In the genomic region with DNA sequence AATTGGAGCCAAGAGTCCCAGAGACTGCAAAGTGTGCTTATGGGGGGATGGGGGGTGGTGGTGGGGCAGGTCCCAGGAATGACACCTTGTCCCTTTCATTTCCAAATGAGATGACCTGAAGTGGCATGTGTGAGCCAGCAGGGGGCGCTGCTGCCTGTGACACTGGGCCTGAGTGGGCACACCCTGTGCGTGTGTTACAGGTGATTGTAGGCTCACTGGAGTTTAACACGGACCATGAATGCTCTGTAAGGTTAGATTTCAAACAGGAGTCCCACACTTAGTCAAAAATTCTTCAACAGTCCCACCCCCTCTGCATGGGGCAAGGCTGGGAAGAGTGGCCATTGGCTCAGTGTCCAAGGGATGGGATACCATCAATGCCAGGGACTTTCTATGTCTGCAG, we compare ENCODE assay signal across 8 mouse cellular contexts. TPM values are rescaled to one million over a fixed set of nuclear protein-coding genes. Genes with fewer than 3 reads are reported as not detected.
A peak's percentile ranks its signal among the peaks of the same experiment; 100 is the strongest.
DNase-seq lines count a peak whose midpoint lies in the region; ATAC-seq and TF ChIP-seq lines count a peak whose summit lies in the region.

No protein-coding gene starts in this region.

- WGBS in kidney, embryonic 14.5 days: 11% methylated on average over 3 of the region's 3 CpGs
- 2% methylated on average over 3 of the region's 3 CpGs for WGBS in bone marrow, adult 2 months

- H3K4me1 ChIP-seq in kidney, embryonic 14.5 days (ENCODE audit: control insufficient read depth, insufficient read depth, low read length): peaks cover 38% of the 10 kb centered on the region
- peaks cover 19 to 61% of the 10 kb centered on the region in 2 experiments for H3K4me1 ChIP-seq in CH12.LX (ENCODE audit: control insufficient read depth in 1 of 2, insufficient read depth in 2 of 2)
- peaks cover 6% of the 10 kb centered on the region; the same call in 1 of the 2 replicates for H3K4me1 ChIP-seq in bone marrow, adult 2 months (ENCODE audit: control insufficient read depth, insufficient read depth, low read length)

- peak; percentile 93 for TF ChIP-seq RAD21 in CH12.LX (IDR thresholded peaks at IDR 0.05; ENCODE audit: low read depth, low read length)

- H3K27me3 ChIP-seq in kidney, embryonic 14.5 days (ENCODE audit: control insufficient read depth, insufficient read depth, low read length): no peaks in the 10 kb centered on the region
- no peaks in the 10 kb centered on the region for H3K27me3 ChIP-seq in CH12.LX (replicated peaks)

- H3K27ac ChIP-seq in kidney, embryonic 14.5 days (ENCODE audit: low read depth, low read length): no peak overlapping the region
- H3K27ac ChIP-seq in CH12.LX (ENCODE audit: insufficient read depth, low read depth): no peak overlapping the region
- no peak overlapping the region for H3K27ac ChIP-seq in bone marrow, adult 2 months (ENCODE audit: control insufficient read depth, insufficient read depth, low read depth, low read length, poor library complexity)

- H3K9ac ChIP-seq in kidney, embryonic 14.5 days (ENCODE audit: low read depth, low read length): no peak overlapping the region
- H3K9ac ChIP-seq in CH12.LX (ENCODE audit: insufficient read depth, low read depth): no peak overlapping the region

- no peak for TF ChIP-seq POLR2A in CH12.LX (IDR thresholded peaks at IDR 0.05; ENCODE audit: low read depth, low read length)
- peak; percentile 23; the same call in 1 of the 2 replicates for TF ChIP-seq POLR2A in bone marrow, adult 2 months (IDR thresholded peaks at IDR 0.05; ENCODE audit: borderline replicate concordance, control insufficient read depth, low read depth, low read length)

- DNase-seq in kidney, adult 18-20 months: peak; percentile 72
- peak; percentile 63 for DNase-seq in CH12.LX (ENCODE audit: extremely low read depth)
- peak; percentile 81 for DNase-seq in lung, postnatal 25 days (ENCODE audit: low spot score)
- peak; percentile 72 for DNase-seq in thymus, postnatal 14 days
- DNase-seq in right cerebral cortex, postnatal 4 days: no peak

- no peak overlapping the region for H3K4me3 ChIP-seq in kidney, embryonic 14.5 days (ENCODE audit: low read length)
- no peak overlapping the region for H3K4me3 ChIP-seq in CH12.LX (replicated peaks in 1 of 3; ENCODE audit: low read depth in 2 of 3, low read length in 2 of 3, poor library complexity in 1 of 3)
- H3K4me3 ChIP-seq in bone marrow, adult 2 months (replicated peaks; ENCODE audit: control insufficient read depth, low read depth, low read length): no peak overlapping the region

- H3K36me3 ChIP-seq in kidney, embryonic 14.5 days (ENCODE audit: control insufficient read depth, insufficient read depth, low read length): no peaks in the 10 kb centered on the region; the same call in 1 of the 2 replicates
- peaks cover 0 to 1% of the 10 kb centered on the region in 2 experiments for H3K36me3 ChIP-seq in CH12.LX (replicated peaks in 1 of 2; ENCODE audit: control insufficient read depth in 1 of 2, insufficient read depth in 1 of 2, low read length in 1 of 2)

- H3K79me2 ChIP-seq in CH12.LX (replicated peaks; ENCODE audit: control insufficient read depth, extremely low read depth, insufficient read depth, poor library complexity, severe bottlenecking): no peaks in the 10 kb centered on the region

- no peaks in the 10 kb centered on the region for H3K9me3 ChIP-seq in kidney, embryonic 14.5 days (ENCODE audit: control insufficient read depth, low read length)
- no peaks in the 10 kb centered on the region for H3K9me3 ChIP-seq in CH12.LX (replicated peaks; ENCODE audit: low read length)

- TF ChIP-seq EP300 in CH12.LX (IDR thresholded peaks at IDR 0.05; ENCODE audit: low read length): no peak

- no peak overlapping the region for H3K4me2 ChIP-seq in kidney, embryonic 14.5 days (replicated peaks; ENCODE audit: low read depth, low read length)
- H3K4me2 ChIP-seq in CH12.LX (ENCODE audit: insufficient read depth, low read depth, poor library complexity, severe bottlenecking): no peak overlapping the region

- ATAC-seq in kidney, embryonic 14.5 days (ENCODE audit: low FRiP score, low TSS enrichment): no peak
- ATAC-seq in erythroid progenitor cell, adult 5-6 weeks (replicated peaks; ENCODE audit: low FRiP score, poor library complexity, severe bottlenecking): peak; percentile 28

- peak; percentile 91 to 96 for TF ChIP-seq CTCF in CH12.LX (conservative IDR thresholded peaks at IDR 0.05 in 1 of 2, IDR thresholded peaks at IDR 0.05 in 1 of 2; ENCODE audit: low read depth in 2 of 2, low read length in 2 of 2)
- peak; percentile 100 for TF ChIP-seq CTCF in bone marrow, adult 2 months (IDR thresholded peaks at IDR 0.05; ENCODE audit: control insufficient read depth, insufficient read depth, low read length)

- in situ Hi-C loops in CH12.LX (cut with MboI; ENCODE audit: low pct_ligation_motif_present, low pct_unique_long_range_greater_than_20kb, low sequenced_read_pairs): no loop called here

- dilution Hi-C loops in CH12.LX (cut with MboI; ENCODE audit: extremely low pct_ligation_motif_present, extremely low pct_unique_long_range_greater_than_20kb, low sequenced_read_pairs): no loop called here

TF ChIP-seq in CH12.LX, 34 proteins besides CTCF, POLR2A, EP300 and RAD21:
- peak; percentile 96 for TF ChIP-seq SMC3 (IDR thresholded peaks at IDR 0.05; ENCODE audit: low read depth, low read length)
- TF ChIP-seq IRF4 (IDR thresholded peaks at IDR 0.05; ENCODE audit: low read depth, low read length): 0 out of 2 replicates have a peak, but pooled peaks have one; percentile 21
- no peak for TF ChIP-seq ZNF384 (IDR thresholded peaks at IDR 0.05; ENCODE audit: low read depth, low read length)
- peak; percentile 45; the same call in 1 of the 2 replicates for TF ChIP-seq BHLHE40 (IDR thresholded peaks at IDR 0.05; ENCODE audit: low read depth, low read length)
- TF ChIP-seq ZC3H11A (IDR thresholded peaks at IDR 0.05; ENCODE audit: low read depth, low read length): peak; percentile 64

RNA-seq across cellular contexts. Expression of gene Arhgap23, which starts 16.7 kb away (rescaled TPM):
- polyA plus RNA-seq in kidney, embryonic 14.5 days (2014; fragmentation: Nextera tagmentation; extraction: Ambion mirVana): 5.2 and 7.4 TPM in 2 replicates
- 2.1 and 4.2 TPM in 2 replicates for total RNA-seq in CH12.LX (2012; rRNA removed)
- 0.89 and 1.2 TPM in 2 replicates for total RNA-seq in CH12.LX (2014; rRNA removed)
- 4.9 and 5.6 TPM in 2 replicates for polyA plus RNA-seq in CH12.LX (2012; ENCODE audit: insufficient read length, low read depth)
- 32.9 and 39.9 TPM in 2 replicates for polyA plus RNA-seq in bone marrow, adult 2 months (2011; ENCODE audit: insufficient read depth, insufficient read length, low replicate concordance, missing spikeins)
- 76.8 and 82.6 TPM in 2 replicates for total RNA-seq in erythroid progenitor cell, adult 5-6 weeks (2015; ENCODE audit: low replicate concordance)
- 65.7 and 71.1 TPM in 2 replicates for total RNA-seq in erythroid progenitor cell, adult 5-6 weeks (2017; ENCODE audit: low replicate concordance)
